Mouse (Mus musculus): ENCODE measurements at regions not wholly inside any gene's neighbourhood (a gene's known extent, or its start where the extent isn't known, plus 50 kb on each side); places are given as distances from the start of the nearest gene placed in this dataset.

- no peak for TF ChIP-seq CTCF (conservative IDR thresholded peaks at IDR 0.05; ENCODE audit: insufficient read depth, insufficient read length, low read depth, low read length)
- TF ChIP-seq POLR2A (IDR thresholded peaks at IDR 0.05; ENCODE audit: low read depth, low read length), result no peak
Measured at GRCm38 (mm10) chr5:41898748-41899147, 54.6 kb upstream of the Bod1l start.
